Mouse (Mus musculus) G1E-ER4 (cell line): Measurements from ENCODE around the gene Hacl1. TPM values are rescaled to one million over a fixed set of nuclear protein-coding genes. Genes with fewer than 3 reads are reported as not detected.

ENCODE experiments used
- GATA1 ChIP-seq: IDR thresholded peaks from one replicate; pipeline ENCODE4 v1.8.0; 2012; ENCODE audit warnings: low read length, inconsistent platforms
- polyA plus RNA-seq: library from polyadenylated mRNA; stranded (reverse); fragments of >175 nt; gene quantifications from 2 replicates; pipeline ENCODE4 v1.2.3, GENCODE M21; 2012

Hacl1 gene
- polyA plus RNA-seq, 1 experiment, result 0.76 TPM

DNA sequence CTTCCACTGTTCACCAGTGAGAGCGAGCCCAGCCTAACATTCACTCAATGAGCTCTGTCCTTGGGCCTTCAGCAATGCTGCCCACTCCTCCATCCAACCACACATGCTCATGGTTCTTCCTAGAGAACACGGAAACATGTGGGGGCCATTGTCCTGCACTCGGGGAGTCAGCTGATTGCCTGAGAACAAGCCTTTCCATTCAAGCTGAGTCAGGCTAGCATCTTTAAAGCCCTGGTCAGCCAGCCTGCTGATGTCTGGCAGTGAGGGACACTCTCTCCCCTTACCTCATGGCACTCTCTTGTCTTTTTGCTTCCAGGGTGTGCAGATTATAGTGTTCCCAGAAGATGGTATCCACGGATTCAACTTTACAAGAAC lies 24.5 kb upstream of the Hacl1 start:
- no peak for TF ChIP-seq GATA1

DNA sequence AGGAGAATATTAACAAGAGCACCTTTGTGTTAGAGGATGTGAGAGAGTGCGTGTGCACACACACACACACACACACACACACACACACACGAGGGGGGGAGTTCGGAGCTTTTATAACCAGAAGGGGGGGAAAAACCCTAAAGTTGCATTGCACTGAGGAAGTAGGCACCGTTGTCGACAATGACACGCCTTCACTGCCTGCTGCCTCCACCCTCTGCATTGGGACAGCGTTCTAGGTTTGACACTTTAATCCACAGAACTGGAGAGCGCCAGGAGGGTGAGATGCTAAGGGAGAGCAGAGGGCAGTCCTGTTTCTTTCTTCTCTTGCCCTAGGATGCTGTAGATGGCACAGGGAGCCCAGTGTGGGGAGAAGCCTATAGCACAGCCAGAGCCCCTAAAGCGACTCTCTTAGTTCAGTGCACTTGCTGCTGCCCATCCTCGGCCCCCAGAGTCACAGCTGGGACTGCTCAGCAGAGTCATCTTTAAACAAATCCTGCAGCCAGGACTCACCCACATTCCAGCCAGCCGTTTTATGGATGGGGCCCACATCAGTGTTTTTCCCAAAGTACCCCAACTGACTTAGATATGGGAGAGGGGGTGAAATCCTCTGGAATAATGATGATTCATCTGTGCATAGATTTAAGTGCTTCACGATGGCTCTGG lies 23.9 kb upstream of the Hacl1 start:
- TF ChIP-seq GATA1, result no peak

DNA sequence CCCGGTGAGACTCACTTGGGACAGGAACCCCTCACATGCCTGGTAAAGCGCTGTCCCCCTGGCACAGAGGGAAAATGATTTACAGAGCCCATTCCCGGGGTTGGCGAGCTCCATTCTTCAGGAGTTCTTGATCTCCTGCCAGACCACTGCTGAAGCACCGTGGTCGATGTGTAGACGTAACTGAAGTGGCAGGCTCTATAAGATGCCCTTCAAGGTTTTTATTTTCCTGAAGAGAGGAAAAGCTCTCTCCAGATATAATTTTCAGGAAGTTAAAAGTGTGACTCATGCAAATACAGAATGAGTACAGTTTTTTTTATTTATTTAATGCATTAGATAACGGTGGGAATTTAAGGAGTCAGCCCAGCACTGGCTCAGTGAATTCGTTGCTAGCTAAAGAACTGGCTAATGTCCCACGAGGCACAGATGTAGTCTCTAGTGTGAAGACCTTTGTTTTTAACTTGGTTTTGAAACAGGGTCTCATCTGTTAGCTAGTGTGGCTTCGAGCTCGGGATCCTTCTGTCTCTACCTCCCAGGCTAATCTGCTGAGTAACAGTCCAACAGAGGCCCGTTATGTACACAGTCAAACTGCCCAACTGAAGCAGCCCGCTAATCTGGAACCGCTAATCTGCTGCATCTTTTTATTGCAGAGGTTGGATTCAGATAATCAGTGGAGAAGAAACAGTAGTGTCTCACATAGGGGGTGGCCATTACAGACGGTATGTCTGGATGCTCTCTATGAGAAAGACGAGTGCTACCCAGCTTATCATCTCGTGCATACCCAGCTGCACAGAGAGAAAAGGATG lies 23.2 kb upstream of the Hacl1 start:
- peak; percentile 51 for TF ChIP-seq GATA1

DNA sequence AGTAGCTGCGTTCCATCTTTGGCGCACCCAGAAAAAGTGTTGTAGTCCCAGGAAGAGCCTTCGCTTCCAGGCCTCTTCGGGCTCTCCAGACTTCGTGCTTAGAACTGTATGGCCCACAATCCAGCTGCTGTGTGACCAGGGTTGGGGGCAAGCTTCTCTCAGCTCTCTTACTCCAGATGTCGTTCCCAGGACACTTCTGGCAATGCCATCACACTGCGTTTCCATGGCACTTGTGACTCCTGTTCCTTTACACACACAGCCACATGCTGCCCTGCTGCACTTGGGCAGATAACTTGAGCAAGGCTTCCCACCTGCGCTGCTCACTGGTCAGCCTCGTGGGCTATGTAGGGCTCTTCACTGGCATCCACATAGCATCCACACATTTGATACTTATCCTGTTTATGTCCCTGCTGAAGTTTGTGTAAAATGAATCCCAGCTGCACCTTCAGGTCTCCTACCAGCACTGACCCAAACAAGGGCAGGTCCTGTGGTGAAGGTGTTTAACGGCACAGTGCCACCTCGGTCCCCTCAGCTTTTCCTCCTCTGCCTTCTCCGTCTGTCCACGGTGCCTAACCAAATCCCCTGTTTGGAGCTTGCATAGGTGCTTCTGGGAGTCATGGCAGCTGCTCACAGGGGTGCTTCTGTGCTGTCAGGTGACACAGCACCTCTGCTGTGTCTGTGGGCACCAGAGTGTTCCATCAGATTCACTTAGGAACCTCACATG lies 22.5 kb upstream of the Hacl1 start:
- no peak for TF ChIP-seq GATA1

DNA sequence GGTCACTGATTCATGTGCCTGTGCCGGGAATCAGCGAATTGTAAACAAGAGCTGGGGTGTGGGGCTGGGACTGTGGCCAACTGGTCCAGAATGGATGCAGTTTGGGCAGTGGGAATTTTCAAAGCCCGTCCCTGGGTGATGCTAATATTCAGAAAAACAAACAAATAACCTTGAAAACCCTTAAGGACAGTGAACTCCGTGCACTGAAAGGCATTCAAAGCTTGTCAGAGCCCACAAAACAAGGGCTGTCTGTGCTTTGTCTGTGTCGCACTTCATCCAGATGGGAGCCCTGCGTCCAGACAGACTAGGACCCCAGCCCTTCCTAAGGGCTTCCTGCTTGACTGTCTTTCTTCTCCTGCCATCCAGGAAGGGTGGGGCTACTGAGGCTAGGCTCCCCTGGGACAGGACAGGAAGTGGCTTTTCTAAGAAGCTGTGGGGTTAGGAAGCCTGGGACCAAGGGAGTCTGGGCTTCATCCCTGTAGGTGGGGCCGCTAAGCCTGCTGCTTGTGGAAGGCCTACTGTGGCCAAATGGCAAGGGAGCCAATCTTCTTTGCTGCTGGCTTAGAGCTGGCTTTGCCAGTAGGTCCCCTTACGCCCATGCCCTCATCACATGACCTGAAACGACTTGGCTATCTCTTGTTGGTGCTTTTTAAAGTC lies 21.6 kb upstream of the Hacl1 start:
- TF ChIP-seq GATA1, result no peak

DNA sequence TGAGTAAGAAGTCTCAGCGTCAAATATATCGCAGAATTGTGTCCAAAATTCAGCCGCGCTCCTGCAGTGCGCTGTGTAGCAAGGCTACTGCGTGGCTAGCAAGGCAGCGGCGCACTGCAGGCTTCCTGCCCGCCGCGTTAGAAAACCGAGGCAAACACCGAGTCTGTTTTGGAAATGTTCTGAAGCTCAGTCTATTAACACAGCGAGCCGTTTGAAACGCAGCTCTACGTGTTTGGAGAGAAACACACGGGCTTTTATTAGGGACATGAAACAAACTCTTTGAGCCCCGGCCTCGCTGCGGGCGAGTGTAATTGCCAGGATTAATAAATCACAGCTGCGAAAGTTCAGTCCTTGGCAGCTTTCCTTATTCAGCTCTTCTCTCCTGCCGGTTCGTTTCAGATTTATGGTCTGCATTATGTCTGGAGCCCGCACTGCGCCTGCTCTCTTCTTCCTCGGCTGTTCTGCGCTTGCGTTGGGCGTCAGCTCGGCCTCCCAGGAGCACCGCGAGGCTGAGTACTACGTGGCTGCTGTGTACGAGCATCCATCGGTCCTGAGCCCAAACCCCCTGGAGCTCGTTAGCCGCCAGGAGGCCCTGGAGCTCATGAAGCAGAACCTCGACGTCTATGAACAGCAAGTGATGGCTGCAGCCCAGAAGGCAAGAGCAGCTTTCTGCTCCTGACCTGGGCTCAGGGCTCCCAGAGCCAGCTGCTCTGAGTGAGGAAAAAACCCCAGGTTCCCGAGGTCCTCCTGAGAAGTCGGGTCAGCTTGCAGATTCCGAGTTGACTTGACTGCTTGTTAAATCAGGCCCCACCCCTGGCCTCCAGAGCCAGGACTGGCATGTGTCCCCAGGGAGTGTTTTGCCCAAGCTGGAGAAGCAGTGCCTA lies 20.8 kb upstream of the Hacl1 start:
- TF ChIP-seq GATA1, result no peak

DNA sequence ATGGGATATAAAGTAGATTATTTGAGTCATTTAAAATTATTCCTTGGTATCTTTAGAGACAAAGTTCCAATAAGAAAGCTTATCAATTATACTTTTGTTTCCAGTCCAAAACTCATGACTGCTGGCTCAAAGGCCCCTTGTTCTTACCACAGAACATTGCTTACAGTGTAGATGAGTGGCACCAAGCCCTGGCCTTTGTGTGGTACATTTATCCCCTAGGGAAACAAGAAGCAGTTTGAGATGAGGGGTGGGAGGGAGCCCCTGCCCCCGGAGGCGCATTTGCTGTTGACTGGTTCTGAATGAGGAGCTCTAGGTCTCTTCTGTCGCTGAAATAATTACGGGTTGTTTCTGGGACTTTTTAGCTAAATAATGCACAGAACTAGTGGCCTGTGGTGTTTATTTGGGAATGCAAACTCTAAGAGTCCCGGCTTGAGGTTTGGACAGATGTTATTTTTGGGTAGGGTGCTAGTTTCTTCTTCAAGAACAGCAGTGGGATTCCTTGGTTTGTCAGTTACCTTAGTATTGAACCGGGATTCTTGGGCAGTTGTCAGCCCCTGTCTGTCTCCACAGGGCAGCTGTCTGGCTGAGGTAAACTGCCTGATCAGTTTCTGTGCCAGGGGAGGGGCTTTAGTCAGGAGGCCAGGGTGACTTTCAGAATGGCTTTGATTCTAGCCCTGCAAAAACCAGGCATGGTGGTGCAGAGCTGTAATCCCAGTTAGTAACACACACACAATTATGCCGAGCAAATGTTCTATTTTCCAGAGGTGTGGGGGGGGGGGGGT lies 19.4 kb upstream of the Hacl1 start:
- TF ChIP-seq GATA1, result no peak

DNA sequence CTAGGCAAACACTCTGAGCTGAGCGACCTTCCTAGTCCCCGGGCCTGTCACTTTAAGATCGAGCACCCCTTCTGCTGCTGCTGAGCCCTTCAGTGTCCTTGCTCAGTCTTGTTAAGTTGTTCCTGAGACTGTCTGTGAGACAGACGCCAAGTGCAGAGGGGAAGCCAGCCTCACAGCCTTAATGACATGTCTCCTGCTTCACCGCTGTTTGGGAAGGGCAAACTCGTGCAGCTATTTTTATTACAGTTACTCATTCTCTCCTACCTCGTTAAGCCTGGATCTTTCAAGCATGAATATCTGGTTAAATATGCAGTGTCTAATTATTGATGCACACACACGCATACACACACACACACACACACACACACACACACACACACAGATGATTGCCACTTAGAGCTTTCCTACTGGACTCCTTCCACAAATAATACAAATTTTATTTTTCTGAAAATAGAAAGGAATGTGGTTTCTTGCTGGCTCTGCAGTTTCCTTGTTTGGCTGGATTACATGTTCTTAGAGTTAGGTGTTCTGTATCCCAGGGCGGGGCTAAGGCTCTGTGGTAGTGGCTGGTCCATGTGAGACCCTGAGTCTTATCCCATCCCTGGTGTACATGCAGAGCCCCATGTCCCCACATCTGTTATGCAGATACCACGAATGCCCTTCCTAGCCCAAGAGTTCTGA lies 18.6 kb upstream of the Hacl1 start:
- TF ChIP-seq GATA1, result no peak

DNA sequence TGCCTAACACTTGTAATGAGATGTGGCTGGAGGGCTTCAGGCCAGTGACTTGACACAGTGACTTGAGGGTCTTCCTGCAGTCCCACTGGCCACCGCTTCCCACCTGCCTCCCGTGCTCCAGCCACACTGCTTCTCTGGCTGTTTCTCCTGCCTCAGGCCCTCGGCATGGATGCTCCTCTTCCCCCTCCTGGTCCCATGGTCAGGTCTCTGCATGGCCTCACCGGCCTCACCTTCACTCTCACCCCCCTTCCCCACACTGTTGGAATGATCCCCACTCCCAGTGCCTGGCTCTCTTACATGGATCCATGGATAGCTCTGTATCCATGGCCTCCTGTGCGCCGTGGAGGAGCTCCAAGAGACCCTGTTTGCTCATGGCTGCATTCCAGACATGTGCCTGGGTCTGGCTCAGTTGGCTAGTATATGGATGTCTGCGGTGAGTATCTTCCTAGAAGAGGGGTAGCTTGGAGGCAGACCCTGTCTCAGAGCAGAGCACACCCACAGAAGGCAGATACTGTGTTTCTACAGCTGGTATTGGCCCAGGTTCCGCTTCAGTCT lies 17.1 kb upstream of the Hacl1 start:
- TF ChIP-seq GATA1, result no peak

DNA sequence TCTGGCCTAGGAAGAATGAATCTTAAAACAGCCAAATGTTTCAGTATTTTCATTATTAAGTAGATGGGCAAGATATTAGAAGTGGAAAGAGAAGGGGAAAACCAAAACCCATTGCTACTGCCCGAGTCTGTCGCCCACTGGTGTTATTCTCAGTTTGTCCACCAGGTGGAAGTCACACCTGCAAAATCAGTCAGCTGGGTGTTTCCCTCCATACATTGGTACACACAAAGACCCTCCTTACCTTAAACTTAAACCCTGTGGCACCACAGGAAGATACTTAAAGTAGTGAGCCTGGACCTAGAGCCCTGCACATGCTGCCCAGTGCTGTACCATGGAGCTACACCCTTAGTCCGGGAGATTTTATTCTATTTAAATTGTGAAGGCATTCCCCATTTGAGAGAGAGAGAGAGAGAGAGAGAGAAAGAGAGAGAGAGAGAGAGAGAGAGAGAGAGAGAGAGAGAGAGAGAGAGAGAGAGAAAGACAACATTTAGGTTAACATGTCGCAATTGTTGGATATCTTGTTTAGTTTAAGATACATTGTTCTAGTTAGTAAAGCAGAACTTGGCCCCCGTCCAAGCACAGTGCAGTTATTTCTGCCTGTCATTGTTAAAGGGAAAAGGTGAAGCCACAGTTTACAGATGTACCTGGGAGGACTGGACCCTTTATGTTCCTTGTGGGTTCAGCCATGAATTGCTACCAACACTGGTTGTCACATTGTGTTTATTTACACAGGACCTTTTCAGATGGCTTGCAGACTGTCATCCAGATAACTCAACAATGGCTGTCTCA lies 16.0 kb upstream of the Hacl1 start:
- no peak for TF ChIP-seq GATA1

DNA sequence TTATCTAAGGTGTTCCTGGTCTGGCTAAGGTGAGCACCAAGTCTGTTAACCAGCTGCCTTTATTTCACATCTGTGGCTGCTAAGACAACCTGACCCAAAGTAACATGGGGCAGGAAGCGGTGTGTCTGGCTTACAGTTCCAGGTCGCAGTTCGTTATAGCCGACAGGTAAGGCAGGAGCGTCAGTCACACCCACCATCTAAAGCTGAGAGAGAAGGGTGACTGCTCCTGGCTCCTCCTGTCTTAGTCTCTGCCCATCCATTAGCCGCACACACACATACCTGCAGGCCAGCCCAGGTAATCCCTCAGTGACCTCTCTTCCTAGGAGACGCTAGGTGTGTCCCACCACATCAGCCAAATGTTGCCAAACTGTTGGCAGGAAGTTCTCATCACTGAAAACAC lies 15.3 kb upstream of the Hacl1 start:
- no peak for TF ChIP-seq GATA1

DNA sequence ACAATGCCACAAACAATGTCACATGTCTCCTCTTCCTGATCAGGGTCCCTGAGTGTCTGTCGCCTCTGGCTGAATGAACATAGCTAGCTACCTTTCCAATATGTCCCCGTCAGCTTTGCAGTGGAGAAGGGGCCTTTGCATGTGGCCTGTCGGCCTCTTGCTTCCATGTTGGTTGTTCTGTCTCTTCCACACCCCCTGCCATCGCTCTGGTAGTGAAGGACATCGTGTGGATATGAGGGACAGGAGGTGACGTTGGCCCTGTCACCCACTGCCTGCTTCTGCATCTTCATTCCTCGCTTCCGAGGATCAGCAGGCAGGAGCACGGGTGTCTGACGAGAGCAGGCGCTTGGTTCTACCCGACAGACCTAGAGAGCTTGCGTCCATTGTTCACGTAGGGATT lies 14.3 kb upstream of the Hacl1 start:
- no peak for TF ChIP-seq GATA1

DNA sequence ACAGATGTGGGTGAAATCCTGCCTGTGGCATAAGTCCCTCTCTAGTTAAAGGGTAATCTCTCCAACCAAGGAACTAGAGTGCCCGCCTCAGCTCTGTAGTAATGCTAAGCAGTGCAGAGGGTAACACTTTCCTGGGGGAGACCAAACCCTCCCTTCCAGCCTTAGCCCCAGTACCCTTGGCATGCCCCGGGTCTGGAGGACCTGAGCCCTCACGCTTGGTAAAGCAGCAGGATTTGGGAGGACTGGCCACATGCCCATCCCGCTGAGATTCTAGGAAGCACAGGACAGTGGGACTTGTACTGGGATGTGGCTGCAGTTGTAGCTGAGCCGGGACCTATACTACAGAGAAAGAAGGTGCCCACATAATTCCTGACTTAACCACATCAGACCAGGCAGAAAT lies 13.7 kb upstream of the Hacl1 start:
- TF ChIP-seq GATA1, result no peak
